Mouse (Mus musculus) adrenal gland, postnatal 14 days (tissue): ENCODE results near the gene Tmem167. TPM values are rescaled to one million over a fixed set of nuclear protein-coding genes. Genes with fewer than 3 reads are reported as not detected.
"Not testable (repeated sequence)": the region's sequence is repeated elsewhere in the genome, so short reads cannot be mapped to it uniquely, and the experiment has no call there.

Source experiments
- DNase-seq: peaks from one replicate; pipeline ENCODE4 v3.0.0; 2021; ENCODE audit warnings: mixed read lengths
- long read RNA-seq, 2 experiments: library from polyadenylated mRNA; stranded (forward); transcript quantifications; one replicate each; pipeline ENCODE4 v2.0.0; 2021
- total RNA-seq: library from RNA; stranded (reverse); gene quantifications from 2 replicates; pipeline ENCODE4 v1.2.3, GENCODE M21; 2021

Tmem167 gene
- total RNA-seq, result 16.4 and 19.6 TPM in 2 replicates
- long read RNA-seq, experiment 1, full-length matches to known transcripts, result 82 of 94 reads
- long read RNA-seq, experiment 1, partial matches to known transcripts, result 9 of 94 reads
- long read RNA-seq, experiment 1, other reads (novel, unspliced or antisense), result 3 of 94 reads
- long read RNA-seq, experiment 2, full-length matches to known transcripts, result 107 of 115 reads
- long read RNA-seq, experiment 2, partial matches to known transcripts, result 2 of 115 reads
- long read RNA-seq, experiment 2, other reads (novel, unspliced or antisense), result 6 of 115 reads

DNA sequence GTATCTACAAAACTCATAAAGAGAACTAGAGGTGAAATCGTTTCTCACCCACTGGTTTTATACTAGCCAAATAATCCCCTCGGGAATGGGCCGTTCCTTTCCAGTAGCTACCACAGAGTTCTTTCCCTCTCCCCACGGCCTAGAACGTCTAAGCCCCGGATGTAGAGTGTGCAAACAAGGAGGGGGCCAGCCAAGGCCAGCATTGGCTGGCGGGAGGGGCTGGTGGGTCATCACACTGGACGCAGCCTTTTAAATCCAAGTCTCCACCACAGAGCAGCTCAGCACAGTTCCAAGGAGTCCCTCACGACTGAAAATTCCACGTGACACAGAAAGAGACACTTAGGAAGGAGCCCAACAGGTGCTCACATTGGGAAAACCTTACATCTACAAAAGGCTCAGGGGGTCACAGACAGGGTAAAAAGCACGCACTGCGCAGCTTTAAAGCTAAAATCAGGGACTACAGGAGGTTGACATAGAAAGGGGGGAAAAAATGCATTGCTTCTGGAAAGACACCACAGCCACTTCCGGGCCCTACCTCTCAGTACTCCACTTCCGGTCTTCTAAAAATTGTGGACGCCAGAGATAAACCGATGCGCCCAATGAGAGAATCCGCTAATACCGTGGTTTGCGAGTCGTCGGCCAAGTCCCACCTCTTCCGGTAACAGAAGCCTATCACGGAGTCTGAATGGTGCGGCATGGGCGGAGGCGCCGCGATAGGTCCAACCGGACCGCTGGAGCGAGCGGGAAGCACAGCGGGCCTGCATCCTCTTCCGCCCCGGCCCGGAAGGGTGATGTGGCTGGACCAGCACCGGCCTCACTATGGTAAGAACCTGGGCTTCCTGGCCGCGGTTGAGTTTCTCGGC lies at the start of gene Tmem167, which contains the start of gene Xrcc4:
Tmem167 (plus strand) TSS at position 162 of the 863 bp plus-strand sequence.
Xrcc4 (minus strand) TSS at position 647 of the 863 bp plus-strand sequence.
- DNase-seq, result peak; percentile 97

DNA sequence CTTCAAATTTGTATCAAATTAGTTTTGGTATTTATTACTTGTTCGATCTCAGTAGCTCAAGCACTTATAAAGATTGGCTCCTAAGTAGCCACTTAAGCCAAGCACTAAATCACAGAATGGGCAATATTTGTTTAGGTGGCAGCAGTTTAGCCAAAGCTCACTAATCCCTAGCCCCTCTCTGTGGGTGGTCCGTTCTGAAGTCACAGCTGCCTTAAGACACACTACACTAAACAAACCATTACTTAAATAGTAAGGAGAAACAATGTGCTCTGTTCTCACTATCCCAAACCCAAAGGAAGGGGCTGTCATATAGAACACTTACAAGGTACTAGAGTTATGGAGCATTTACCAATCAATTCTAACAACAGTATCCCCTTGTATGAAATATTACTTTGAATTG lies 49.3 kb upstream of the Tmem167 start:
- no peak for DNase-seq

DNA sequence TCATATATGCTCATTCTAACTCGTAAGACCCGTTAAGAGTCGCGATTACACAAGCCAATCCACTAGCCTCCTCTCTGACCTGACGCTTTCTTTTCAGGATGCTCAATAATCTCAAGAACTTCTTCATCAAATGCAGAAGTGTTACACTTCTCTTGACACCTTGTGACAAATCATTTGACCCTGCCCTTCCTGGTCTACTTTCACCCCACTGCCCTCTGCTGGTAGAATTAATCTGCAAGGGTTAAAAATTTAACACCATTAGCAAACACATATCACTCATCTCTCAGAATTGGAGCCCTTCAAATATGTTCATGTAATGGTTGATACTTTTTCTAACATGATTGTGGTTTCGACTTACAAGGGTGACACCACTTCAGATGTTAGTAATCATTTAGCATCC lies 37.2 kb upstream of the Tmem167 start:
- DNase-seq, result no peak

DNA sequence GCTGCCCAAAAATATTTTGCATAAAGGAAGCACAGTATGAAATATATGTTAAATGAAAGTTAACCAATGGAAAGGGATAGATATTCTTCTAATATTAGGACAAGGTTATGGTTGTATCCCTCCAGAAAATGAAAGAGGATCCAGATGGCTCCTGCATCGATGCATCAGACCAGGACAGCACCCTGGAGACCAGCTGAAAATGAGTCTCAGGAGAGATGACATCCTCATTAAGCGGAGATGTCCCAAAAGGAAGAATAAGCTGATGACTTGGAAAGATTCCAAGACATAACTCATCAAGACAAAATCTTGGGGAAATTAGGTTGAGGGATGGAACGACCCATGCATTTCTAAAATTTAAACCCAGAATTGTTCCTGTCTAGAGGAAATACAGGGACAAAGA lies 36.5 kb upstream of the Tmem167 start:
- DNase-seq, result no peak

DNA sequence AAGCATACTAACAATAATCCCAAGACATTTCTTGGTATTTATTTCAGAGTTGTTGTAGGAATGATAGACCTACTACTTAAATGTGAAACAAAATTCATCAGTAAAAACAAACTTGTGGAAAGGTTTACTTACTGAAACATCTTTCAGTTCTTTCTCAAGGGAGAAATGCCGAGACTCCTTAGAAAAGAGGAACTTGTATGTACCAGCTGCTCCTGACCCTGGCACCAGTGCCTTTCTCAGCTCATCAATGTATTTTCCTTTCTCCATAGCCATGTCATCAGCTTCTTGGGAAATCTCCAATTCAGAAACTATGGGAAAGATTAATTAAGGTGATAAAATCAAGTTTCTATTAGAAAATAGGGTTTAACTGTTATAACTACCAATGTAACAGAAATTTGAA lies 27.0 kb upstream of the Tmem167 start:
- DNase-seq, result no peak

DNA sequence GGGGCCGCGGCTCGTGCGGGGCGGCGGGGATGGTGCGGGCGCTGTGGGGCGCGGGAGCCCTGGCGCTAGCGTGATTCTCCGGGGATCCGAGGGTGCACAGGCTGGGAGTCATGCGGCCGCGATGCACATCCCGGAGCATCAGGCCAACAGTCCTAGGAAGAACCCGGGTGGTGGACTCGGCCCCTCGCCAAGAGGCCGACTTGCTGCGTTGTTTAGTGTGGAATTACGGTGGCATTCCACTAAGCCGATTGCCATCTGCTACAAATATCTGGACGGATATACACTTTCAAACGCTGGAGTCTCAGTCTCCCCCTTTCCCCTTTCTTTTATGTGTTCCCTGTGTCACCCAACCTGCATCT lies 881 bp downstream of the Tmem167 start:
- no peak for DNase-seq

DNA sequence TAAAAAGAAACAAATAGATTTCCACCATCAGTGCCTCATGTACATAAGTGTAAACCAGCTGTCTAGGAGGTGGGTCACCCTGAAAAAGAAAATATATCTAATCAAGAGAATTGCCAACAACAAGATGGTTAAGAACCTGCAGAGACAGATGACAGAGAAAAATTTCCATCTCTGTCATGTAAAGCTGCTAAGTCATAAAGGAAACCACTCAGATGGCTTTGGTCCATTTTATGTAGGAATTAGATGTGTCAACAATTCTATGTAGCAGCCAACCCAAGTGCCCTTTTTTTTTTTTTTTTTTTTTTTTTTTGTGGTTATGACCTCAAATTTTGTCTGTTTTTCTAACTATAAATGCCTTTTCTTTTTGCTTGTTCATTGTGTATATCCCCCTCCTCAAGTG lies 12.6 kb downstream of the Tmem167 start:
- no peak for DNase-seq

DNA sequence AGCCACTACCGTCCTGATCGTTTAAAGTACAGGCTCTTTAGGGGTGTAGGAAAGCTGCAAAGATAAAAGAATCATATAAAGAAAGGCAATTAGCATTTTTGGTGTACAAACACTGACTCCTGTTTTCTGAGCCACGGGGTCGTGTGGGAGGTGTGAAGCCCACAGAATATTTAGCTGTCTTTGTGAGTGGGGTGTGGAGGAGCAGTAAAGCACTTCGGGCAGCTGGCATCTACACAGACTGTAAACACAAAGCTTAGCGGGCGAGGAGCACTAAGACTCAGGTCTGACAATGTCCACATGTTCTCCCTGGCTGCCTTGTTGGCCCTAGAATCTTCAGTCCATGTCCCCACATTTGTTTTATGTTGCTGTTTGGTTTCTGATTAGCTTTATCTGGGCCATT lies 17.2 kb downstream of the Tmem167 start:
- no peak for DNase-seq

DNA sequence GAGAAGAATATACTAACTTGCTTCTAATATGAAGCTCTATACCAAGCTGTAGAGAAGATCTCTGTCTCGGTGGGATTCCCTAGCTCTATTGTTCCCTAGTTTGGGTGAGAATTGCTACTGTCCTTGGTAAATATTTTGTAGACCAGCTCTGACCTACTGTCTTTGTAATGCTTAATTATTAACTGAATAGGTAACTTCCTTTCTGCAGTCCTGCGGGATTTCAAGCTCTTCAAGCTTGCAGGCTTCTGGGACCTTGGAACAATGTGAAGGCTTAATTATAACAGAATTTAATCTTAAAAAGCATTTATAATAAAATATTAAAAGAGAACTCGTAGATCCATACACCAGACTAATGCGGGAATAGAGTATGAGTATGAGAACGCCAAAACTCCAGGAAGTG lies 19.8 kb downstream of the Tmem167 start:
- DNase-seq, result not testable (repeated sequence)

DNA sequence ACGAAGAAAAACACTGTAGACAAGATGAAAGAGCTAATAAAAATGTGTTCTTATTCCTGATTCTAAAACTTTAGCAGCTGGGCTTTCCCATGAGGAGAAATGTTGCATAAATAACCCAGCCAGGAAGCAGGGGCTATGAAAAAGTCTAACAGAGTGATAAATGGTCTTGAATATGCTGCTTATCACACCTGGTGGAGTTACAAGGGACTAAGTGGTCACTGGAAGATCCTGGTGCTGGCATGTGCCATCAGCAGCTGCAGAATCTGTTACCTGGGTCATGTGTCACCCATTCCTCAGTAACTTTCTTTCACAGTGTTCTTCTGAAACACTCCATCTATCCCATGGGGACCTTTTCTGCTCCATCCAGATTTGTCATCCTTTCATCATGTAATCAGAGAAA lies 22.8 kb downstream of the Tmem167 start:
- DNase-seq, result no peak

DNA sequence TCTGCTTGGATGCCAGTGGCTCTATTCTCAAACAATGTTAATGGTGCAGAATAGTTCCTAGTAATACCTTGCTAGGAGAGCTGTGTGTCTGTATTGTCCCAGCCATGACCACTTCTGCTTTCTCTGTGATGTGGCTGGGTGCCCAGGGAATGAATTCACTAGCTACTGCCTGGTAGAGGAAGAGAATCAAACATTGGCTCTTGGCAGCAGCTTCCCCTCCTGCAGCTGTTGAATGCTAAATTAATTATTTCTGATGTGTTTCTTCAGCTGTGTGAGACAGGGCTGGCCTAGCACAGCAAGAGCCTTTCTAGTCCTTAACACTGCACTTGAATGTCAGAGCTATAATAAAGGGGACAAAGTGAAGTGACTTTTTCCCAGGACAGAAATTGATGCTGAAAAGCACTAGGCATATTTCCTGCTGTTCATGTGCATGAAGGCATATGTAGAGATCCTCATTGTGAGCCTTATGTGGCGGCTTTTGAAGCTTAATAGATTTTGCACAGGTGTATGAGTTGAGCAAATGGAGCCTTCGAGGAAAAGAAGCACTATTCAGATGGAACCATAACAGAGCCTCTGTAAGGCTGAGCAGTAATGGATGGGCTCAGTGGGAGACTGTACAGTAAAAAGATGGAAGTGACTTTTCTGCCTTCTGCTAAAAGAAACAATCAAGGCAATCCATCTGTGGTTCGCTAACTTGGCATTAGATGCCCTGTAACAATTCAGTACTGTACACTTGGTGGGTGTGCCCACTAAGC lies 47.4 kb downstream of the Tmem167 start:
- DNase-seq, result peak; percentile 5

DNA sequence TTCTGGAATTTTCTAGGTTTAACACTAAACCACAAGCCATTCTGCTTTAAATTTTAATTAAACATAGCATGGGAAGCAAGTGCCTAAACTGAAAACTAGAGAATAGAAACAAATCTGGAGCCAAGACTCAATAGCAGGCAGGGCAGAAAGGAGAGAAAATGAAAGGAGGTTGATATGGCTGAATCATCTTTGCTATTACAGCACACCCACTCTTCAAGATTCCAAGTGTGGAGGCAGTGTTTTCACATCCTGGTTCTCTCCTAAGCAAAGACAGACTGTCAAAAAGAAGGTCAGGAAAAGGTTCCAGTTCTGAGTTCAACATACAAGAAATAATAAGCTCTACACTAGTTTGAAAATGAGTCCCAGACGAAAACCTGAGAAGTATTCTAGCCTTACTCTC lies 52.8 kb downstream of the Tmem167 start:
- DNase-seq, result no peak

DNA sequence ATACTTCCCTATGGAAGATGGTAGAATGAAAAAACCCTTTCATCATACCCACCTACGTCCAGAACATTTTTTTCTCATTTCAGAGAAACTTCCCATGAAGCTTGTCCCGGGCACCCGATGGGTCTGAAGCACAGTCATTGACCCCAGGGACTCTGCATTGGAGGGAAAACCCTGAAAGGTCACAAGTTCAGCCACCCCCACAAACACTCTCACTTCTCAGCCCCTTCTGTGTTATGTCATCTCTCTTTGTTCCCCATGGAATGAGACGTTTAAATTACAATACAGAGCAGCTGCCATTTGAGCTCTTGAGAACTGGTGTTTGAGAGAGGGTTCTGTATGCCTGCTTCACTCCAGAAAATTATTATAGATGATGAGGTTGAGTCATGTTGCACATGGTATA lies 54.3 kb downstream of the Tmem167 start:
- no peak for DNase-seq

DNA sequence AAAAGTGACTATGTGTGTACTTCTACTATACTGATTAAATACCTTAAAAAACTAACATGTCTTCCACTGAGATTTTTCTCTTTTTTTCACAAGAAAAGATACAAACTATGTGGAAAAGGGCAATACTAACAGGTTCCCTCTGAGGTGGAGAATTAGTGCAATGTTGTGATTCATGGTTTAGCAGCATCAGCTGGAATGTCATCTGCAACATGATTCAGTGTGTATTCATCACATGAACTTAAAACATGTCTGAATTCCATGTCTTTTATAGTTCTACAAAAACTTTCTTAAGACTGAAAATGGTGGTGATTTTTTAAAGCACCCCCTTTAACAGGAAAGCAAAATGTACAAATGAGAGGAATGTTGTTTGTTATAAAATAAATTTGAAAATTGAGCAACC lies 63.0 kb downstream of the Tmem167 start:
- no peak for DNase-seq

DNA sequence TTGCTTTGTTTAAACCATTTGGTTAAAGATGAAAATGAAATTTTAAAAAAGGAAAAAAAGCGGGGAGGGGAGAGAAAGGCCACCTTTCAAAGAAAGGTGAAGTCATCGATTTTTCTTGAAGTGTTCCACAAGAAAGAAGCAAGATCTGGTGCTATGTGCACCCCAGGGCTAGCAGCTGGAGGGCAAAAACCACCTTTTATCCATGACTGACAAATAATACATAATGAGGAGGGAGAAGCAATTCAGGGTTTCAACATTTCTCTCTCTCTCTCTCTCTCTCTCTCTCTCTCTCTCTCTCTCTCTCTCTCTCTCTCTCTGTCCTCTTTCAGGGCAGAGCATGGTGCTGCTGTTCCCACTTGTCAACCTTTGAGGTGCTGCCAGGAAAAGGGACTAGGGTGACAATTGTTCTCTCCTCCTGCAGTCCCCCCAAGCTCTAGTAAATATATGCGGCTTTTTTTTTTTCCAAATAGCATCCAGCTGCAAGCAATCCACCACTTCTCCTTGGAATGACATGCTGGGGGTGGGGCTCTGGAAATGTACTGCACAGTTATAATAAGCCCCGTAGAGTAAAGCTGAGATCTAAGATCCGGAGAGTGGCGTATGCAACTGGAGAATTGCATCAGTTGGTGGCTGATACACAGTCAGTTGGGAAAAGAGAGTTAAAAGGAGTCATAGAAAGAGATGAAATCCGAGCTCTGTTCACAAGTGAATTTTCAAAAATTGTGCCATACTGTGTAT lies 63.8 kb downstream of the Tmem167 start:
- no peak for DNase-seq

DNA sequence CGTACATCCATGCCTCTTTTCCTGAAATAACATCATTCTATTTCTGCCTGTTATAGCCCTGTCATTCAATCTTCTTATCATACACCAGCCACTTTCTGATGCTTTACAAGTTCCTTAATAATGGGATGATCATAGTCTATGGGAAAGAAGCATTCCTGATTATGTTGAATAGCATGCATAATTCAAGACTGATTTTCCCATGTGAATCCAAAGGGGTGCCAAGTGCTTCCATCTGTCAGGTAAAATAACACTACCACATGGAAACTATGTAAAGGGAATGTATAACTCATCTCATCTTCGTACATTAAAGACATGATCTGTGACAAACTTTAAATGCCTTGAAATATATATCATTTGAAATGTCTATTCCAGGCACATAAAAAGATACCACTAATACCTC lies 75.2 kb downstream of the Tmem167 start:
- DNase-seq, result no peak

DNA sequence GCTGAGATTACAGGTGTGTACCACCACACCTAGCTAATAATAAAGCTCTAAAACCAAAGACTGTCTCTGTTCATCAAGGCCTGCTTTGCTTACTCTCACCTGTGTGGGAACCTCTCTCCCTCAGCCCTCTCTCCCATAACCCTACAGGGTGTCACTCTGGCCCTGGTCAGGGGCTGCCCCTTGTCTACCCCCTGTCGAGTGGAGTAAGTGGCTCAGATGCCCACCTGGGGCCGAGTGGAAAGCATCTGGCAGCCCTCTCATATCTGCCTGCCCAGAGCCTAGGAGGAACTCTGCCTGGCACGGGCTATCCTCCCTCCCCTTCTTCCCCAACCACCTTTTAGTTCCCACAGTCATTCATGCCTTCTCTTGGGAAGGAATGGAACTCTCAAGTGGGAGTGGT lies 78.1 kb downstream of the Tmem167 start:
- no peak for DNase-seq

DNA sequence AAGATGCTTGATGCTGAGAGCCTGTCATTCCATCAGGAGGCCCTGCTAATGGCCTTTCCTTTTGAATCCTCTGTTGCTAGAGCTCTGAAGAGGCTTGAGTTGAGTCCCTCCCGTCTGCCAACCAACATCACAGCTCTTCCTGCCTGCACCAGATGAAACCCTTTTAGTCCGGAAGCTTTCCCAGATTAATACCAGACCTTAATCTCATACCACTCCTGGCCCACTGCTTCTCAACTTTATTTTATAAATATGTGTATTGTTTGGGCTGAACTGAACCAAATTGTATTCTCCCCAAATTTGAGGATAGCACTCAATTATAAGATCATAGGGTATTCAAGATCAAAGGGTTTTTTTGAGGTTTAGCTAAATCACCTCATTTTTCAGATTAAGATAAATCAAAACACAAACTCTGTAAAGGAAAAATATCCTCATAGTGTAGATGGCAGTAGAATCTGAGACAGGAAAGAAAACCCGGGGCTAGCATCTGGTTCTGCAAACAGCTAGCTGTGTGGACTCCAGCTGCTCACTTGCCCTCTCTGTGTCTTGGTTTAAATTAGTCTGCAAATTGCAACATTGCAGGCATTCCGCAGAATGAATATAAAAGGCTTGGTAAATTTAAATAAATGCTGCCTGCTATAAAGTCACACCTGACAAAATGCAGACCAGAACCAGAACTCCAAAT lies 81.3 kb downstream of the Tmem167 start:
- no peak for DNase-seq

DNA sequence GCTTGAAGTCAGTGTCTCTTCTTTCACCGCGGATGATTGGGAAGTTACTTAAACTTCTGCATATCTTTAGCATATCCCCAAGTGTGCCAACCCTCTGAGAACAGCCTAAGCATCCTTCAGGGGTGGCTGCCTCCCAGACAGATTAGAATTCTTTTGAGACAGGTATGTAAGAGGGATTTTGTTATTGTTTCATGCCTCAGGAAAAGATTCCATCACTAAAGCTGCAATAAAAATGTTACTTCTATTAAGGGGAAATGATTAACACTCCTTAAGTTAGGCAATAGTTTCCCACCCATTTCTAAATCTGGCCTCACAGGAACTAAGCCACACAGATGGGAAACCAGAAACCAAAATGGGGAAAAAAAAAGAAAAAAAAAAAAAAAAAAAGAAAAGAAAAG lies 81.9 kb downstream of the Tmem167 start:
- no peak for DNase-seq

DNA sequence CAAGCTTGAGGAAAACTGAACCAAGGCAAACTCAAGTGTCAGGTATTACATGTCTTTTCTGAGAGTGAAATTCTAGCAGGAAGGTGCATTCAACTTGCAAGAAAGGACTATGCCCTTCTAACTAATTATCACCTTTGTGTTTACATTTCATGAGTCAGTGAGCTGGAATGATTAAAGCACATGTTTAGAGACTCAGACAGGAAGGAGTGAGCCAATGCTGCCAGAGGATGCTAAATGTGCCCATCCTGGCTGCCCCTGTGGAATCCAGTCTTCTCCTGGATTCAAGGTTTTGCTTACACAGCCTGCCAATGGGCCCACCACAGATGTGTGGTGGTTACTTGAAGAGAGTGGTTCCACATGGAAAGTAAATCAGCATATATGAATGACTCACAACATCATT lies 82.5 kb downstream of the Tmem167 start:
- no peak for DNase-seq

DNA sequence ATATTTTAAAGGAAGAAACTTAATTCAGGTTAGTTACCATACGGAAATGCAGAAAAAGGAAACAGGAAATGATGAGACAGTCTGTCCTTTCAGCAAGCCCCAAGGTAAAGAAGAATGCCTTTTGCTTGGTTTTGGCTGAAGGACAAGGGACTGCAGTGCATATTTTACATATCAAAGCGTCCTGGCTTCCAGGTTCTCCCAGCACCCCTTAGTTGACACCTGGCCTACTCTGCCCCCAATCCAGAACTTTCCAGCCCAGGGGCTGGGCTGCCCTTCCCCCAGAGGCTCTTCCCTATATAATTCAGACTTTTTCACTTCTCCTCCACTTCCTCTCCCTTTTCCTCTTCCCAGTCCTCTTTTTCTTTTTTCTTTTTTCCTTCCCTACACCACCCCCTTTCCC lies 86.7 kb downstream of the Tmem167 start:
- no peak for DNase-seq

DNA sequence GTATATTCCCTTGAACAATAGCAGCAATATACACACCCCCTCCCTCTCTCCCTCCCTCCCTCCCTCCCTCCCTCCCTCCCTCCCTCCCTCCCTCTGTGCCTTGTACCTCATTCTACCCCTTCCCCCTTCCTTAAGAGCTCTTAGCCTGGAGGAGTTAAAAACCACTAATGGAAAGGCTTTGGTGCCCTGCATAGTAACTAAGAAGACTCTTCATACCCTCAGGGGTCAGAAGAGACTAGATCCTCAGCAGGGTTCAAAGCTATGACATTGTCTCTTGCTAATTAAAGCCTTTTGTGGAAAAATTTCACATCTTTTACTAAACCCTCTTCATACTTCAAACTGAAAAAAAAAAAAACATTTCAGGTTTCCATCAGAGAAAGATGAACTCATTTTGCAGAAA lies 93.3 kb downstream of the Tmem167 start:
- no peak for DNase-seq
